Mouse (Mus musculus) cerebellum, adult 2 months (tissue): ENCODE data around the gene Olfr620. TPM values are rescaled to one million over a fixed set of nuclear protein-coding genes. Genes with fewer than 3 reads are reported as not detected.

Experiments used
- DNase-seq, 2 experiments: peaks; one replicate each; pipeline ENCODE4 v3.0.0; 2021
- H3K27ac ChIP-seq: fragments of 200-500 bp; 2 replicates; pipeline ENCODE4 v1.5.1; 2012; ENCODE audit warnings: low read length, control low read depth, inconsistent platforms; ENCODE audit not compliant: insufficient read depth
- H3K27me3 ChIP-seq: fragments of 200-500 bp; 2 replicates; pipeline ENCODE4 v1.6.1; 2012; ENCODE audit warnings: inconsistent platforms, mild to moderate bottlenecking, low read length, moderate library complexity; ENCODE audit not compliant: control insufficient read depth, insufficient read depth
- H3K4me1 ChIP-seq: fragments of 200-500 bp; 2 replicates; pipeline ENCODE4 v1.6.1; 2011; ENCODE audit warnings: low read length; ENCODE audit not compliant: control insufficient read depth, insufficient read depth
- H3K4me3 ChIP-seq: fragments of 200-500 bp; replicated peaks from 2 replicates; pipeline ENCODE3; 2011; ENCODE audit warnings: mild to moderate bottlenecking, low read depth, low read length, control low read depth; ENCODE audit not compliant: insufficient read depth
- CTCF ChIP-seq: fragments of 200-500 bp; IDR thresholded peaks from 2 replicates; pipeline ENCODE4 v1.5.1; 2011; ENCODE audit warnings: low read depth, mild to moderate bottlenecking, control low read depth, low read length, moderate library complexity, borderline replicate concordance; ENCODE audit not compliant: insufficient read depth
- POLR2A ChIP-seq: fragments of 200-500 bp; IDR thresholded peaks from 2 replicates; pipeline ENCODE4 v1.6.1; 2011; ENCODE audit warnings: low read length, control low read depth, borderline replicate concordance; ENCODE audit not compliant: insufficient read depth
- WGBS: fragments of 180-500 bp; shearing (Covaris S2); methylation state at CpG from one replicate; pipeline ENCODE4 v1.1.7; 2018; 5-methylcytosine and 5-hydroxymethylcytosine counted together
- polyA plus RNA-seq: library from polyadenylated mRNA; depleted of rRNA; stranded (reverse); fragments of >200 nt; gene quantifications from 2 replicates; pipeline ENCODE4 v1.2.3, GENCODE M21; 2012; rRNA removed

The Olfr620 gene
- polyA plus RNA-seq, 1 experiment = not detected

DNA sequence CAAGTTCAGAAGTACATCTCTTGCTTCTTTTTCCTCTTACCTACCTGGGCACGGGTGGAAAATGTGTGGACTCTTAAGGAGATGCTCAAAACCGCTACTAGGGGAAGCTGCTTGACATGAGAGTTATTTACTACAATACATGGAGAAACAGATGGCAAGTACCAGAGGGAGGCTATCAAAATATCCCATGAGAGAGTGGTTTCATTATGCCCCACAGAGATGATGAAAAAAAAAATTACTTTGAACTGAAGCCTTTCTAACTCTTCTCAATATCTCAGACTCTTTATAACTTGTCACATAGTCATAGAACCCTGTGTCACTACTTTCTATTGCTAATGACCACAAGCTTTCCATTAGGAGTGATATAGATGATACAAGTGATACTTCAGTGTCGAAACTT is 43.3 kb downstream of the Olfr620 start, which contains the start of gene Olfr616:
Gene Olfr616, minus strand, starts transcription at position 101 of the 400 bp plus-strand sequence.
- no peaks in the 10 kb centered on the region for H3K4me1 ChIP-seq
- no peak within 1 kb of the TSS for H3K4me3 ChIP-seq
- H3K27ac ChIP-seq = no peak within 1 kb of the TSS
- 68% methylated on average over 3 of the region's 3 CpGs for WGBS
- H3K27me3 ChIP-seq = no peaks in the 10 kb centered on the region
- TF ChIP-seq POLR2A (no peak), CTCF (no peak)
- DNase-seq = no peak

GRCm38 (mm10) chr7:103555779-103556178 is 56.6 kb downstream of the Olfr620 start, which contains the start of gene Olfr615:
Olfr615 (plus strand) TSS chr7:103556079.
- 76% methylated on average over 2 of the region's 2 CpGs for WGBS
- Histone ChIP-seq H3K27me3 (no peaks in the 10 kb centered on the region), H3K4me1 (no peaks in the 10 kb centered on the region), H3K4me3 (no peak within 1 kb of the TSS), H3K27ac (no peak within 1 kb of the TSS)
- DNase-seq = no peak
- TF ChIP-seq POLR2A (no peak), CTCF (no peak)

Other genes with a start within 250 kb of the Olfr620 start
- not detected in 2 replicates for gene Olfr601, start 249.9 kb downstream of the Olfr620 start, polyA plus RNA-seq
- gene Olfr603, start 226.4 kb downstream of the Olfr620 start, polyA plus RNA-seq = not detected in 2 replicates
- gene Usp17lc, start 197.5 kb downstream of the Olfr620 start, polyA plus RNA-seq = not detected in 2 replicates
- not detected in 2 replicates for gene Olfr605, start 167.1 kb downstream of the Olfr620 start, polyA plus RNA-seq
- gene Olfr606, start 163.5 kb downstream of the Olfr620 start, polyA plus RNA-seq = not detected in 2 replicates
- not detected in 2 replicates for gene Olfr607, start 148.4 kb downstream of the Olfr620 start, polyA plus RNA-seq
- gene Olfr608, start 142.7 kb downstream of the Olfr620 start, polyA plus RNA-seq = not detected in 2 replicates
- gene Olfr609, start 114.5 kb downstream of the Olfr620 start, polyA plus RNA-seq = not detected in 2 replicates
- not detected in 2 replicates for gene Olfr610, start 100.4 kb downstream of the Olfr620 start, polyA plus RNA-seq
- gene Olfr611, start 91.7 kb downstream of the Olfr620 start, polyA plus RNA-seq = not detected in 2 replicates
- gene Olfr612, start 69.8 kb downstream of the Olfr620 start, polyA plus RNA-seq = not detected in 2 replicates
- gene Olfr613, start 64.5 kb downstream of the Olfr620 start, polyA plus RNA-seq = not detected in 2 replicates
- not detected in 2 replicates for gene Olfr615, start 56.5 kb downstream of the Olfr620 start, polyA plus RNA-seq
- gene Olfr616, start 43.4 kb downstream of the Olfr620 start, polyA plus RNA-seq = not detected in 2 replicates
- gene Olfr617, start 39.5 kb downstream of the Olfr620 start, polyA plus RNA-seq = not detected in 2 replicates
- not detected in 2 replicates for gene Olfr618, start 22.4 kb downstream of the Olfr620 start, polyA plus RNA-seq
- not detected in 2 replicates for gene Olfr619, start 12.0 kb downstream of the Olfr620 start, polyA plus RNA-seq
- not detected in 2 replicates for gene Olfr622, start 30.2 kb upstream of the Olfr620 start, polyA plus RNA-seq
- gene Olfr623, start 51.2 kb upstream of the Olfr620 start, polyA plus RNA-seq = not detected in 2 replicates
- not detected in 2 replicates for gene Olfr624, start 58.7 kb upstream of the Olfr620 start, polyA plus RNA-seq
- not detected in 2 replicates for gene Olfr625-ps1, start 70.2 kb upstream of the Olfr620 start, polyA plus RNA-seq
- gene Olfr243, start 102.1 kb upstream of the Olfr620 start, polyA plus RNA-seq = not detected in 2 replicates
- gene Olfr628, start 117.8 kb upstream of the Olfr620 start, polyA plus RNA-seq = not detected in 2 replicates
- gene Olfr629, start 132.4 kb upstream of the Olfr620 start, polyA plus RNA-seq = not detected in 2 replicates
- gene Olfr630, start 144.8 kb upstream of the Olfr620 start, polyA plus RNA-seq = not detected in 2 replicates
- gene Olfr69, start 159.1 kb upstream of the Olfr620 start, polyA plus RNA-seq = not detected in 2 replicates
- not detected in 2 replicates for gene Olfr68, start 167.2 kb upstream of the Olfr620 start, polyA plus RNA-seq
- not detected in 2 replicates for gene Olfr67, start 179.3 kb upstream of the Olfr620 start, polyA plus RNA-seq
- 64.2 and 175 TPM in 2 replicates for gene Hbb-bt, start 201.5 kb upstream of the Olfr620 start, polyA plus RNA-seq
- 581 and 1,292 TPM in 2 replicates for gene Hbb-bs, start 215.6 kb upstream of the Olfr620 start, polyA plus RNA-seq
- gene Hbb-bh2, start 228.0 kb upstream of the Olfr620 start, polyA plus RNA-seq = not detected in 2 replicates
- 0.41 TPM in 1 of 2 replicates, not detected in the other for gene Hbb-bh1, start 230.6 kb upstream of the Olfr620 start, polyA plus RNA-seq
- 1.3 and 2.3 TPM in 2 replicates for gene Hbb-y, start 240.7 kb upstream of the Olfr620 start, polyA plus RNA-seq